Mouse (Mus musculus): ENCODE results near the gene Ccl27b. TPM values are rescaled to one million over a fixed set of nuclear protein-coding genes. Genes with fewer than 3 reads are reported as not detected.

Gene Ccl27b
- polyA plus RNA-seq, 1 experiment: not detected

Other genes starting within 250 kb of the Ccl27b start
- gene Gm21586, start 215.9 kb upstream of the Ccl27b start, polyA plus RNA-seq (2011; ENCODE audit: insufficient read depth, insufficient read length, low read depth, missing spikeins): not detected in 2 replicates
- not detected in 2 replicates for gene Gm2163, start 188.5 kb upstream of the Ccl27b start, polyA plus RNA-seq (2011; ENCODE audit: insufficient read depth, insufficient read length, low read depth, missing spikeins)
- gene Fam205a2, start 127.1 kb upstream of the Ccl27b start, polyA plus RNA-seq (2011; ENCODE audit: insufficient read depth, insufficient read length, low read depth, missing spikeins): not detected in 2 replicates
- gene Gm10591, start 43.1 kb upstream of the Ccl27b start, polyA plus RNA-seq (2011; ENCODE audit: insufficient read depth, insufficient read length, low read depth, missing spikeins): not detected in 2 replicates
- not detected in 2 replicates for gene Gm2564, start 25.5 kb upstream of the Ccl27b start, polyA plus RNA-seq (2011; ENCODE audit: insufficient read depth, insufficient read length, low read depth, missing spikeins)
- gene Il11ra2, start 6.6 kb downstream of the Ccl27b start, polyA plus RNA-seq (2011; ENCODE audit: insufficient read depth, insufficient read length, low read depth, missing spikeins): not detected in 2 replicates
- gene 4930578G10Rik, start 80.3 kb downstream of the Ccl27b start, polyA plus RNA-seq (2011; ENCODE audit: insufficient read depth, insufficient read length, low read depth, missing spikeins): 2.5 TPM in 1 of 2 replicates, not detected in the other
- gene Ccl19, start 101.3 kb downstream of the Ccl27b start, polyA plus RNA-seq (2011; ENCODE audit: insufficient read depth, insufficient read length, low read depth, missing spikeins): not detected in 2 replicates
- not detected in 2 replicates for gene Ccl21a, start 118.7 kb downstream of the Ccl27b start, polyA plus RNA-seq (2011; ENCODE audit: insufficient read depth, insufficient read length, low read depth, missing spikeins)
- not detected in 2 replicates for gene Fam205a1, start 198.6 kb downstream of the Ccl27b start, polyA plus RNA-seq (2011; ENCODE audit: insufficient read depth, insufficient read length, low read depth, missing spikeins)
- not detected in 2 replicates for gene Gm12394, start 201.5 kb downstream of the Ccl27b start, polyA plus RNA-seq (2011; ENCODE audit: insufficient read depth, insufficient read length, low read depth, missing spikeins)
- gene Fam205c, start 219.0 kb downstream of the Ccl27b start, polyA plus RNA-seq (2011; ENCODE audit: insufficient read depth, insufficient read length, low read depth, missing spikeins): not detected in 2 replicates